Mouse (Mus musculus): ENCODE data around the gene Gmeb1. TPM values are rescaled to one million over a fixed set of nuclear protein-coding genes. Genes with fewer than 3 reads are reported as not detected.

Gmeb1 gene
- 10.3 and 20.1 TPM in 2 replicates for polyA plus RNA-seq (2012)

DNA sequence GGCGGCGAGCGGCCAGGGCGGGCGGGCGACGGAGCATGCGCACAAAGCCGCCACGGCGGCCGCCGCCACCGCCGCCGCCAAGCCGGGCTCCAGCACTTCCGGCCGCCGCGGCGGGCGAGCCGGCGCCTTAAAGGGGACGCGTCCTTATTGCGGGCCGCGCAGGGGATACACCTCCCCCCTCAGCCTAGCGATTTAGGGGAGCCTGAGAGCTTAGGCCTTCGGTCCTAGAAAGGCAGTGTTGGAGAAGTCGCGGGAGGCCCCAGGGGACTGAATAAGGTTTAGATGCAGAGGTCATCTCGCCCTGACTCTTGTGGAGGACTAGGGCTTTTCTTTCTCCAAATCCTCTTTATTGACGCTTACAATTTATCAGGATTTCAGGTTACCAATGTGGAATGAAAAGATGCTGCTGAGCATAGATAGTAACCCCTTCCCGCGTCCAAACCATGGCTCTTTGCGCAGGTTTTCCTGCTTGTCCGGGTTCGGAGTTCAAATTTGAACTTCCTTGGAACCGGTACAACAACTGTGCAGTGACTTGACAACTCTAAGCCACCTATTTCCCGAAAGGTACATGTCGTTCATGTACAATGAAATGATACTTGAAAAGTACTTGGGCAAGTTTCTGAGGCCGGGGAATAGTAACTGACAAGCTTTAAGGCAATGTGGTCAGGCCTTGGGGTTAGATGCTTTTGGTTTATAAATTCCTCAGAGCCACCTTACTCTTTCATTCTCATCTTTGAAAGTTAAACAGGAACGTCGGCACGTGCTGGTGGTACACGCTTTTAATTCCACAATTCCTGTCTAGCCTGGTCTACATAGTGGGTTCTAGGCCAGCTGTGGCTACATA lies at the start of gene Gmeb1:
Gmeb1 (minus strand) TSS at position 89 of the 844 bp plus-strand sequence.
- no peak for TF ChIP-seq GATA1 (IDR thresholded peaks at IDR 0.05; ENCODE audit: low read length)

DNA sequence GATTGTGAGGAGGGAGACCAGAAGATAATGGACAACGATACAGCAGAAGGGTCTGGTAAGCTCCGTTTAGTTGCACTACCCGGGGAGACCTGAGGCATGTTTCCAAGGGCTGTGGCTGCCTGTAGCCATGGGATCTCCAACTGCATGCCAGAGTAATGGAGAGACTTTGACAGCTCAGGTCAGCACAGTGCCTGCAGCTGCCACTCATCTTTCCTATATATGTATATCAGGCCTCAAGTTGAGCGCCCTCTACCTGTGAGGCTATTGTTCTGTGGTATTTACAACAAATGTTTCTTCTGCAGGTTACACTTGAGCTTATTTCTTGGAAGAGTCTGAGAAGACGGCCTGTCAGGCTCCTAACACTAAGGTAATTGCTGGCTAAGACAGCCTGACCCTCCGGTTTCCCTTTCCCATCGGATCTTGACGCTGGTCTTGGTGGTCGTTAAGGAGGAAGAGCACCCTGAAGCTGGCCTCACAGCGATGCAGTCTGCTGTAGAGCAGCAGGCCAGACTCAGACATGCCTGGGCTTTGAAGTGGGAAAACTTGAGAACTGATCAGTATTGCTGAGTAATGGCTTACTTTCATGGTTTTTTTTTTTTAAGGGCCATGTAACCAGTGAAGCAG lies 48.6 kb upstream of the Gmeb1 start:
- no peak for TF ChIP-seq GATA1 (IDR thresholded peaks at IDR 0.05; ENCODE audit: low read length)

- peak; percentile 88 for TF ChIP-seq GATA1 (IDR thresholded peaks at IDR 0.05; ENCODE audit: low read length)
Observed at GRCm38 (mm10) chr4:132309140-132309848, 47.9 kb upstream of the Gmeb1 start.

DNA sequence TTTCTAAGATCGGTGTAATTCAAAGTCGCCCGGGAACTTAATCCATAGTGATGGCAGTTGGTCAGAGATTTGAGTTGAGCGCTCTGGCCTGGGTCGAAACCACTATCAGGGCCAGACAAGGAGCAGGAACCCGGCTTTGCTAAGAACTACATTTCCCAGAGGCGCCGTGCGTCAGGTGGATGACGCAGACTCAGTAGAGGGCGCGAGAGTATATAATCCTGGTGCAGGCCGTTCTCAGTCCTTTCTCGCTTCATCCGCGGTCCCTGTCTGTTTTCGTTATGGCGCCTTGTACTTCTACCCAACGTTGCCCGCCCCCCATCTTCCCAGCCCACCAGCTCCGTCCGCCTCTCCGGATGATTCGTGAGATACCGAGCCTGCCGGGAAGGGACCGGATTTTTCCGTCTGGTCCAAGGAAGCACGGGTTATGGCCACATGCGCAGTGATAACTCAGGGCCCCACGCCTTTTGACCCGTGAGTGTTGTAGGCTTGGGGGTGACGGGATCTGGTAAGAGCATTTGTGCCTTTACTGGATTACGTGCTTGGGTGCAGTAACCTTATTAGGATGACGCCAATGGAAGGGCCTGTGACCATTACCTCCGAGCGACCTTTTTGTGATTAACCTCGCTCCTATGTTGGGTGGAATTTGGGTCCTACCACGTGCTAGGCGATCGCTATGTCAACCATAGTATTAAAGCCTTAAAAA lies 47.2 kb upstream of the Gmeb1 start:
- TF ChIP-seq GATA1 (IDR thresholded peaks at IDR 0.05; ENCODE audit: low read length), result no peak

GRCm38 (mm10) chr4:132306004-132306403 lies 44.6 kb upstream of the Gmeb1 start:
- TF ChIP-seq GATA1 (IDR thresholded peaks at IDR 0.05; ENCODE audit: low read length), result no peak

GRCm38 (mm10) chr4:132305276-132305675 lies 43.9 kb upstream of the Gmeb1 start:
- TF ChIP-seq GATA1 (IDR thresholded peaks at IDR 0.05; ENCODE audit: low read length), result no peak

GRCm38 (mm10) chr4:132302939-132303479 lies 41.6 kb upstream of the Gmeb1 start, which contains the start of gene Rab42:
TSS of gene Rab42 (minus strand) at chr4:132303385.
- TF ChIP-seq GATA1 (IDR thresholded peaks at IDR 0.05; ENCODE audit: low read length), result no peak

- no peak for TF ChIP-seq GATA1 (IDR thresholded peaks at IDR 0.05; ENCODE audit: low read length)
Observed at GRCm38 (mm10) chr4:132301965-132302938, 40.9 kb upstream of the Gmeb1 start.

DNA sequence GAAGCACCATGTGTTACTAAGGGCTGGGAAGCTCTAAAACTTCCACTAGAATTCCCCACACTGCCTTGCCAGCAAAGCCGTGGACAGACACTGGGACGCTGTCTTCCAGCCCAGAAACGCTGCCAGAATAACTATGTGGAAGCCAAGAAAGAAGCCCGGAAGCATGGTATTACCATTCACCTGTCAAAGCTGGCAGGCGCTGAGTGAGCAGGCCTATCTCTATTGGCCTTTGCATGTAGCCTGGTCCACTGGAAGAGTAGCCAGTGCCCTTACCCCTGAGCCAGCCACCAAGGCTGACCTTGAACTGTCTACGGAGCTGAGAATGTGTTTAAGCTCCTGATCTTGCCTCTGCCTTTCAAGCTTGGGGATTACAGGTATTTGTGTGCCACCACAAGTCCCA lies 40.1 kb upstream of the Gmeb1 start:
- no peak for TF ChIP-seq GATA1 (IDR thresholded peaks at IDR 0.05; ENCODE audit: low read length)

- no peak for TF ChIP-seq GATA1 (IDR thresholded peaks at IDR 0.05; ENCODE audit: low read length)
Observed at GRCm38 (mm10) chr4:132299849-132300248, 38.4 kb upstream of the Gmeb1 start.

DNA sequence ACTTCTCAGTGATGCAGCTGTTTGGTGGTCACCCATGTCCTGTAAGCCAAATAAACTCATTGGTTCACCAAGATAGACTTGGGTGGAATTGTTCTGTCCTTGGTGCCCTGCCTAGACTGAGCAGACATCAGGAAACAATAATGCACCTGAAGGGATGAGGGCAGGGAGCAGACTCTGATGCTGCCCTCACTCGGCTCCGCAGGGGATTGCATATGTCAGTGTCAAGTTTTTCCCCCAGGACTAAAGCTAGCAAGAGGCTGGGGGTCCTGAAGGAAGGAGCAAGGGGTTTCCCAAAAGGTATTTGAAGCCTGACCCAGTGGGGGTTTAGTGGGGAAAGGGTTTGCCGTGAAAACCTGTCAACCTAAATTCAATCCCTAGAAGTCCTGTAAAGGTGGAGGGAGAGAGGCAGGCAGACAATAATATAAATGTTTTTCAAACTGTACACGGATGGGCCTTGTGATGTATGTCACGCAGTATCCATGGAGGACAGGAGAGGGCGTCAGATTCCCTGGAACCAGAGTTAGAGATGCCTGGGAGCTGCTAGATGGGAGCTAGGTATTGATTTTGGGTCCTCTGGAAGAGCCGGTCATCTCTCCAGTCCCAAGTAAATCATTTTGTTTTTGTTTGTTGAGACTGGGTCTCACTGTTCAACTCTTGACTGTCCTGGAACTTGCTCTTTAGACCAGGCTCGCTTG lies 34.4 kb upstream of the Gmeb1 start:
- TF ChIP-seq GATA1 (IDR thresholded peaks at IDR 0.05; ENCODE audit: low read length), result no peak

DNA sequence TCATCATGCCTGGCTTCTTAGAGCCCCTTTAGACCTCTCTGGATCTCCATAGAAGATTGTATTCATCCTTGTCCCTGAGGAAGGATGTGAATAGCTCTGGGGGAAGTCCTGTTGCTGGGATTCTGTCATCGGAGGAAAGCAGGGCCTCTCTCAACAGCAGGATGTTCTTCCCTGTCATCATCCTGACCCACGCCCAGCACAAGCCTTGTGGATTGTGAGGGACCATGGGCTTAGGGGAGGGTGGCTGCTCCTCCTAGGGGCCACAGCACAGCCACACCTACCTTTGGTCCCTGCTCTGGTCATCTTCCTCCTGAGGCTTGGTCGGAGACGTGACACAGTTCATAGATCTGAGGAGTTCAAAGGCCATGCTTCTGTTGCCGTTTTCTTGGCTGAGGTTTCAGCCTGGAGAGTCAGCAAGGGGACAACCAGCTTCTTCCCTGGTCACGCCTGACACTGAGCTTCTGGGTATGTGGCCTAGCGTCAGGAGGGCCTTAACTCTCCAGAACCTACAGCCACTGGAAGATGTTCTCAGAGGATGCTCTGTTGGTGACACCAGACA lies 32.4 kb upstream of the Gmeb1 start:
- no peak for TF ChIP-seq GATA1 (IDR thresholded peaks at IDR 0.05; ENCODE audit: low read length)

DNA sequence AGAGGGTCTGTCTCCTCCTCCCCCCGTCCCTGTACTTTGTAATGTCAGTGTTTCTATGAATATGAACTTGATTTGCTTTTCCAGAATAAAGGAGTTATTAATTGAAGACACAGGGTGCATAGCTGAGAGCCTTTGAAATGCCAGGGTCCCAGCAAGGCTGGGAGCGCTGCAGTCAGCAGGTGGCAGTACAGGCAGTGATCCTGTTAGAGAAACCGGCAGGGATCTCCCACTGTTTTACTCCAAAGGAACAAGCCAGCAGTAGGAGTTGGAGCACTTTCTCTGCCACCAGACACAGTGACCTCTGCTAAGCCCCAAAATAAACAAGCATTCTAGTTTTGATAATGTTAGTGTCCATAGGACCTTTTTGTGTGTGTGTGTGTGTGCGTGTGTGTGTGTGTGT lies 31.6 kb upstream of the Gmeb1 start:
- no peak for TF ChIP-seq GATA1 (IDR thresholded peaks at IDR 0.05; ENCODE audit: low read length)
